Mouse (Mus musculus): ENCODE measurements around the gene Gm20917. TPM values are rescaled to one million over a fixed set of nuclear protein-coding genes. Genes with fewer than 3 reads are reported as not detected.

Gm20917 gene
- not detected for polyA plus RNA-seq (2014; fragmentation: Illumina TruSeq; extraction: RNeasy Lipid Tissue Mini Kit (QIAGEN cat#74804); ENCODE audit: low read depth, low replicate concordance)

GRCm38 (mm10) chrY:79151022-79151421 lies at the start of gene Gm20917:
Gm20917 (minus strand) TSS chrY:79151122.

Other genes starting within 250 kb of the Gm20917 start
- not detected for gene Gm20916, start 168.4 kb upstream of the Gm20917 start, polyA plus RNA-seq (2014; fragmentation: Illumina TruSeq; extraction: RNeasy Lipid Tissue Mini Kit (QIAGEN cat#74804); ENCODE audit: low read depth, low replicate concordance)